Mouse (Mus musculus): ENCODE measurements at regions not wholly inside any gene's neighbourhood (a gene's known extent, or its start where the extent isn't known, plus 50 kb on each side); places are given as distances from the start of the nearest gene placed in this dataset.

DNA sequence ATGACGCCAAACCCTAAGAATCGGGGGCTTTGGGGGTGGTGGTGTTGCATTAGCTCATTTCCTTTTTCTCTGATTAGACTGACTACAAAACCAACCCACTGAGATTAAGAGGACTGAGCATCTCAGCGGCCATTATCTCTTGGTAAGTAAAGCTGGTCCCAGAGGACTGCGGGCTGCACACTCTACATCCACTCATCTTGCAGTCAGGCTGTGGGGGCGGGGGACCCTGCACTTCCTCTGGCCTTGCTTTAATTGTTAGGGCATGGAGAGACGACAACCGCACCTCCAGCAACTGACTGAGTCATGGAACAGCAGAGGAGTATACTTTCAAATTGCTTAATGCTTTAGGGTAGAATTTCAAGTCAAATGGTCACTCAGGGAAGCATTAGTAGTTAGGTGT is 100.3 kb upstream of the Rai14 start:
- WGBS, result 81% methylated on average over 7 of the region's 7 CpGs
- H3K27ac ChIP-seq (replicated peaks), result no peak overlapping the region
- H3K4me3 ChIP-seq, result no peak overlapping the region
- ATAC-seq (ENCODE audit: low FRiP score, low read depth), result no peak
- no peak overlapping the region for H3K4me2 ChIP-seq
- no peaks in the 10 kb centered on the region for H3K4me1 ChIP-seq (replicated peaks)
- no peaks in the 10 kb centered on the region for H3K9me3 ChIP-seq
- no peaks in the 10 kb centered on the region for H3K27me3 ChIP-seq
- H3K36me3 ChIP-seq, result no peaks in the 10 kb centered on the region
- no peak overlapping the region for H3K9ac ChIP-seq

DNA sequence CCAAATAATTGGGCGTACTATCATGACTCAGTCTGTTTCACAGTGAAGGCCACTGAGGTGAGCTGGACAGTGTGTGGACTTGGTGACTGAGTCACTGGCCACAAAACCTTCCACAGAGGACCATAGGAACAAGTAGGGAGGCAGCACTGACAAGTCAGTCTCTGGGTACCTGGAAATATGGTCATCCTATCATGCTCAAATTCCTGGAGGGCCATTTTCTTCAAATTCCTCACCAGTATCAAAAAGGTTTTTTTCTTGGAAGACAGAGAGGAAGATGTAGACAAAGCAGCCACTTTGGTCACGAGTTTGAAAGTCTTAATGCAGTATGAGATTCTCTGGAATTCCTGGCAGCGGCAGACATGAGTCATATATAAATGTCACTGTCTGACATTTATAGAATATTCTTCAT is 101.8 kb upstream of the Rai14 start:
- Histone ChIP-seq H3K4me3 (no peak overlapping the region), H3K9me3 (no peaks in the 10 kb centered on the region), H3K27ac (replicated peaks) (no peak overlapping the region), H3K27me3 (no peaks in the 10 kb centered on the region), H3K36me3 (no peaks in the 10 kb centered on the region), H3K4me2 (no peak overlapping the region), H3K9ac (no peak overlapping the region), H3K4me1 (replicated peaks) (no peaks in the 10 kb centered on the region)
- no peak for ATAC-seq (ENCODE audit: low FRiP score, low read depth)
- WGBS, result 80% methylated on average over 3 of the region's 3 CpGs

DNA sequence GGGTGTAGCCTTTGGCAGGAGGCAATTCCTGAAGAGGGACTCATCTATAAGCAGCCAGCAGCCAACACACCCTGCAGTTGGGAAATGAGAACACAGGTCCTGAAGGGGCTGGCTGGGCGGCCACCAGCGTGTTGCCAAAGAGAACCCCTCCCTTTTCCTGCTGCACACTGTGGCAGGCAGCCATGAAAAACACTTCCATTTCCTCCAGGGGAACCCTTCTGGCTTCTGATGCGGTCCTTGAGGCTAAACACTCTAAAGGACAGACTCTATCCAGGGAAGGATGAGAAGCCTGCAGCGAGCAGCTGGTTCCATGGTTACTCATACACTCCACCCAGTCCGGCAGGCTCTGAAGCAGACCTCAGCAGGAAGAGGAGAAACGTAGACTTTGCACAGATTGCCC is 103.8 kb upstream of the Rai14 start:
- Histone ChIP-seq H3K4me2 (no peak overlapping the region), H3K36me3 (no peaks in the 10 kb centered on the region), H3K27ac (replicated peaks) (0 out of 2 replicates have a peak overlapping the region, but pooled peaks have one; percentile 14), H3K9ac (no peak overlapping the region), H3K4me1 (replicated peaks) (no peaks in the 10 kb centered on the region), H3K4me3 (no peak overlapping the region), H3K9me3 (no peaks in the 10 kb centered on the region), H3K27me3 (no peaks in the 10 kb centered on the region)
- 66% methylated on average over 6 of the region's 6 CpGs for WGBS
- 0 out of 2 replicates have a peak, but pooled peaks have one; percentile 35 for ATAC-seq (ENCODE audit: low FRiP score, low read depth)

DNA sequence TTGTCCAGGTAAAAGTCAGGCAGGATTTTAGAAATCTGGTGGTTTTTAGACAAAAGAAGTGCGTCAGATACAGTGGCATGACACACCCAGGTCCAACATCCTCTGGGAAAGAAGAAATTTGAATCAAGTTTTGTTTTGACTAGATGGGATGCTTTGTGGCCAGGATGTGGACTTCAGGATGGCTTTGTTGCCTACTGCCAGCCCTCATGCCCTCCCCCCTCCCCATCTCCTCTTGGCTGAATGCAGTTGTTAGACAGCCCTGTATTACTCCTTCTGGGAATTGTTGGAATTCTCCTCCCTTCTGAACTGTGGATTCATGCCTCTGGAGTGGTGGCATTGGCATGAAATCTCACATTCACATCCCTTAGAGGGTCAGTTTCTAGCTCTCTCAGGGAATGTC is 104.3 kb upstream of the Rai14 start:
- Histone ChIP-seq H3K4me3 (no peak overlapping the region), H3K36me3 (no peaks in the 10 kb centered on the region), H3K9ac (no peak overlapping the region), H3K9me3 (no peaks in the 10 kb centered on the region), H3K27ac (replicated peaks) (0 out of 2 replicates have a peak overlapping the region, but pooled peaks have one; percentile 14), H3K27me3 (no peaks in the 10 kb centered on the region), H3K4me1 (replicated peaks) (0 out of 2 replicates have a peak, but pooled peaks cover 1% of the 10 kb centered on the region), H3K4me2 (no peak overlapping the region)
- 91% methylated on average over 1 of the region's 1 CpGs for WGBS
- no peak for ATAC-seq (ENCODE audit: low FRiP score, low read depth)

DNA sequence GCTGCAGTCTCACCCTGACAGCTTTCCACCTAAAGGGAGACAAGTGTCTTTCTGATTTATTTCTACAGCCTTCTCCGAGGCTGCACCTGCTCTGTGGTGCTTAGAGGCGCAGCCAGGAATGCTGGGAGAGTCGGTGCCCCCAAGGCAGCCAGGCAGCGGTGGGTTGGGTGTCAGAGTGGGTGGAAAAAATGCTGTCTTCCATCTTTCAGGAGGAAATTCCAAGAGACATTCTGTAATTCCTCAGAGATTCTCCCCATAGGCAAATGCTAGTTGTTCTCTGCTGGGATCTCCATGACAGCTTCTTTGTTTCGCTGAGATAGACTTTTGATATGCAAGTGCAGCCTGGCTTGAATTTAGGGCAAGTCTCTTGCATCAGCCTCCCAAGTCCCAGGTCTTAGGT is 109.5 kb upstream of the Rai14 start:
- Histone ChIP-seq H3K9me3 (no peaks in the 10 kb centered on the region), H3K9ac (no peak overlapping the region)
- 66% methylated on average over 5 of the region's 5 CpGs for WGBS

DNA sequence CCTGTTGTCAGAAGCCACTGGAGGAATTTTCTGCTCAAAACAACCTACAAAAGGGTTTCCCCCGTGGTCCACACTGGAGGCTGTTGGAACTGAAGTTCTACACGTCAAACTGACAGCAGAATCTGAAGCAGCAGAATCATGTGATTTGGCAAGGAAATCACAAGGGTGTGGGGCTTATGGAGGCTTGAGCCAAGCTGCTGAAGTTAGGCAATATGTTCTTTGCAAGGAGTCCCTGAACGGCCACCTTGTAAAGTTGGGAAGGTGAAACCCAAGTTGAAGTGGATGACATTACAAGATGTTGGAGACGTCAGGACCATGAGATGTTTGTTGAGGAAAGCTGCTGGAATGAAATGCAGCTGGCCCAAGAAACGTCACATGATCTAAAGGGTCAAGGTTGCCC is 115.2 kb upstream of the Rai14 start:
- no peak overlapping the region for H3K27ac ChIP-seq (replicated peaks)
- H3K4me3 ChIP-seq, result no peak overlapping the region
- H3K4me1 ChIP-seq (replicated peaks), result no peaks in the 10 kb centered on the region
- H3K36me3 ChIP-seq, result no peaks in the 10 kb centered on the region
- no peak overlapping the region for H3K4me2 ChIP-seq
- H3K9me3 ChIP-seq, result no peaks in the 10 kb centered on the region
- ATAC-seq (ENCODE audit: low FRiP score, low read depth), result no peak
- WGBS, result 86% methylated on average over 5 of the region's 5 CpGs
- no peaks in the 10 kb centered on the region for H3K27me3 ChIP-seq
- no peak overlapping the region for H3K9ac ChIP-seq

More for the DNA sequence above, 109.5 kb upstream of the Rai14 start:
- no peak for ATAC-seq (ENCODE audit: low FRiP score, low read depth)
- Histone ChIP-seq H3K27ac (replicated peaks) (no peak overlapping the region), H3K4me1 (replicated peaks) (0 out of 2 replicates have a peak, but pooled peaks cover 3% of the 10 kb centered on the region), H3K4me2 (no peak overlapping the region), H3K4me3 (no peak overlapping the region), H3K27me3 (no peaks in the 10 kb centered on the region), H3K36me3 (no peaks in the 10 kb centered on the region)

DNA sequence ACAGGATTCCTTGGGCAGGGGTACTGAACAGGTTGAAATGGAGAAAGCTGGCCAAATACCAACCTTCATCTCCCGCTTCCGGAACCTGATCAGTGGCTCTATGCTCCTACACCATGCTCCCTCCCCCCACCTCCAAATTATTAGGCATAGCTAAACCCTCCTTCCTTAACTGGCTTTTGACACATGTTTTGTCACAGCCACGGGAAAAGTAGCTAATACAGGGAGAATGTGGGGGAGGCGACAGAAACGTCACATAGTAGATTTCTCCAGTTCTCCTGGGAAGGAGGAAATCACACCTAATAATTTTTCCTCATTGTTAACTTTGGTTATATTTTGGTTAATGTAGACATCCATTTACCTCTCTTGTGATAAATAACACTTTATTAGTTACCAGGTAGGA is 116.1 kb upstream of the Rai14 start:
- Histone ChIP-seq H3K4me3 (no peak overlapping the region), H3K36me3 (no peaks in the 10 kb centered on the region), H3K27ac (replicated peaks) (no peak overlapping the region), H3K27me3 (no peaks in the 10 kb centered on the region), H3K9ac (no peak overlapping the region), H3K4me1 (replicated peaks) (no peaks in the 10 kb centered on the region), H3K9me3 (no peaks in the 10 kb centered on the region), H3K4me2 (no peak overlapping the region)
- WGBS, result 93% methylated on average over 5 of the region's 5 CpGs
- no peak for ATAC-seq (ENCODE audit: low FRiP score, low read depth)

DNA sequence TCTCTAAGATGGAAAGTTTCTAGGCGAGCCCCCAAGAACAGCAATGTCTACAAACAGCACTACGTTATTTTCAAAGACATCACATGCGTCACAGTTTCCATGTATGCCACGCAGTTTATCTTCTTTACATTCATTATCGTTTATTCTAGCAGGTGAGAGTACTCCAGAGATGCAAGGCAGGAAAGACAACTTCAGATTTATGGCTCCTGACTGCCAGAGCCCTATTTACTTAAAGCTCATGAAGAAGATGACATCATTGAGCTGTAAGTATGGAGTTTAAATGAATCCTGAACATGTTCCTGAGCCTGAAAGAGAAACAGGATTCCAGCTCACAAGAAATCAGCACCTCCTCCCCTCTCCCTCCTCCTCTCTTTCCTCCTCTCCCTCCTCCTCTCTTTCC is 116.7 kb upstream of the Rai14 start:
- no peak overlapping the region for H3K4me2 ChIP-seq
- no peaks in the 10 kb centered on the region for H3K4me1 ChIP-seq (replicated peaks)
- no peak overlapping the region for H3K4me3 ChIP-seq
- H3K27me3 ChIP-seq, result no peaks in the 10 kb centered on the region
- 85% methylated on average over 5 of the region's 5 CpGs for WGBS
- no peaks in the 10 kb centered on the region for H3K9me3 ChIP-seq
- H3K9ac ChIP-seq, result no peak overlapping the region
- ATAC-seq (ENCODE audit: low FRiP score, low read depth), result no peak
- H3K36me3 ChIP-seq, result no peaks in the 10 kb centered on the region
- no peak overlapping the region for H3K27ac ChIP-seq (replicated peaks)

DNA sequence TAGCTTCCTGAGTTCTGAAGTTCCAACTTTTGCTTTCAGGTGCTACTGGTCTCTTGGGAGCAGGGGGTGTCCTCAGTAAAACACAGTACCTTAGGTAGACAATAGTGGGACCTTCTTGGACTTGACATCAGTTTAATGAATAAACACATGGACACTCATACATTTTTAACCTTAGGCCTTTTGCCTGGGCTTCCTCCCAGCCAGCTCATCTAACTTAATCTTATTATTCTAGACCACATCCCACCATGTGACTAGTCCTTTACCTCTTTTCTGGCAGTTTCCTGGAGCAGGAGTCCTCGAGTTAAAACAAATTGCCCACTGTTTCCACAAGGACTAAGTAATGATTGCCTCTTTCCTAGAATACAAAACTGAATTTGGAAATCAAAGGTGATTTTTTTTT is 117.9 kb upstream of the Rai14 start:
- 68% methylated on average over 1 of the region's 1 CpGs for WGBS
- ATAC-seq (ENCODE audit: low FRiP score, low read depth), result no peak
- no peak overlapping the region for H3K4me2 ChIP-seq
- H3K4me1 ChIP-seq (replicated peaks), result no peaks in the 10 kb centered on the region
- no peak overlapping the region for H3K9ac ChIP-seq
- no peak overlapping the region for H3K4me3 ChIP-seq
- H3K27ac ChIP-seq (replicated peaks), result no peak overlapping the region
- no peaks in the 10 kb centered on the region for H3K36me3 ChIP-seq
- H3K9me3 ChIP-seq, result no peaks in the 10 kb centered on the region
- no peaks in the 10 kb centered on the region for H3K27me3 ChIP-seq

DNA sequence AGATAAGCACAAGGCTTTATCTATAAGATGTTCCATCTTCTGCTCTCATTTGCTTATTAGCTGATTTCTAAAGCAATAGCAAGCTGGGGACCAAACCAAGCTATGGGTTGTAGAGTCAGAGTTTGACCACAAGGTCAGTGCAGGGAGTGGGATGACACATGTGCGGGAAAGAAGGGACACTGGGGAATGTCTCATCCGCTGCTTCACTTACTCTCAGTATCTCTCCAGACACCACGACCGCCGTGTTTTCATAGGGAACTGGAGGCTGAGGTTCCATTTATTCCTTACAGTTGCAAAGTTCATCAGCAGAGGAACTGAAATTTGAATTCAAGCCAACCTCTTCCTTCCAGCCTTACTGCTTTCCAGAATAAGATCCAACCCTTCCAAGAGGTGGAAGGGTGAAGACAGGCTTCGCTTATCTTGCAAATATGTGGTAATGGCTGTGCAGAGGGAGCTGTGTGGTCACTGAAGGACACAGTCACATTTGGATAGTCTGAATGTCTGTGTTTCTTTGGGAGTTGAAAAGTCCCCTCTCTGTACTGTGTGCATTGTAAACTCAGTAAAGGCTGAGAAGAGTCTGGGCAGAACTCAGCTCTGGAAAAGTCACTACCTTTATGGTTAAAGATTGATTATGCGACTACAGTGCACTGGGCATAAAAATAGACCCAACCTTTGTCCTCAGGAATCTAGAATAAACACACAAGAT is 118.1 kb upstream of the C1qtnf3 start:
- Histone ChIP-seq H3K9me3 (no peaks in the 10 kb centered on the region), H3K4me1 (replicated peaks) (no peaks in the 10 kb centered on the region), H3K36me3 (no peaks in the 10 kb centered on the region), H3K9ac (no peak overlapping the region), H3K27ac (replicated peaks) (no peak overlapping the region), H3K4me2 (no peak overlapping the region), H3K4me3 (no peak overlapping the region), H3K27me3 (no peaks in the 10 kb centered on the region)
- no peak for ATAC-seq (ENCODE audit: low FRiP score, low read depth)
- 94% methylated on average over 7 of the region's 7 CpGs for WGBS

DNA sequence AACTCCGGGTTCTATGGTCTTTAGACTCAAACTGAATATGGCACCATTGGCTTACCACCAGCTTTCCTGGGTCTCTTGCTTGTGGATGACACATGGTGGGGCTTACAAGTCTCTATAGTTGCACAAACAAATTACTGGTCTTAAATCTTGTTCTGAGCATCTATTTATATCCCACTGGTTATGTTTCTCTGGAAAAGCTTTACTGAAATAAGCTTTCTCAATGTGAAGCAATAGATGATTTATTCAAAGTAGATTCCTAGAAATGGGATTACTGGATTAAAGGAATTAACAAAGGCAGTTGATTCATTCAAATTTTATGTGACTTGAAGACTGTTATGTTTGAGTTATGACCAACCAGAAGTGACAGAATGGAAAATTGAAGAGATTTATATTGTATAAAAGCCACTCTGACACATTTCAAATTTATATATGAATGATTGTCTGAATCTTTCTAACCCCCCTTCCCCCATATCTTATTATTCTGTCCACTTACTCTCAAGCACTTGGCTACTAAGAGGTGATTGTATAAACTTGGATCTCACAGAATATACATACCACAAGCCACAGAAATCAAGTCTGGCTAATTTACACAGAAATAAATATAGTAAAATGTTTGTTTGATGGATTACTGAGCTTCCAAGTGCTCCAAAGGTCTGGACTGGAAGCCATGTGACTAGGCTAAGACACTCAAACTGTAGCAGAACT is 113.4 kb upstream of the C1qtnf3 start:
- no peak overlapping the region for H3K4me2 ChIP-seq
- H3K9me3 ChIP-seq, result no peaks in the 10 kb centered on the region
- no peak overlapping the region for H3K4me3 ChIP-seq
- H3K36me3 ChIP-seq, result no peaks in the 10 kb centered on the region
- WGBS, result 90% methylated on average over 1 of the region's 1 CpGs
- H3K9ac ChIP-seq, result no peak overlapping the region
- ATAC-seq (ENCODE audit: low FRiP score, low read depth), result no peak
- H3K4me1 ChIP-seq (replicated peaks), result no peaks in the 10 kb centered on the region
- no peak overlapping the region for H3K27ac ChIP-seq (replicated peaks)
- H3K27me3 ChIP-seq, result no peaks in the 10 kb centered on the region

DNA sequence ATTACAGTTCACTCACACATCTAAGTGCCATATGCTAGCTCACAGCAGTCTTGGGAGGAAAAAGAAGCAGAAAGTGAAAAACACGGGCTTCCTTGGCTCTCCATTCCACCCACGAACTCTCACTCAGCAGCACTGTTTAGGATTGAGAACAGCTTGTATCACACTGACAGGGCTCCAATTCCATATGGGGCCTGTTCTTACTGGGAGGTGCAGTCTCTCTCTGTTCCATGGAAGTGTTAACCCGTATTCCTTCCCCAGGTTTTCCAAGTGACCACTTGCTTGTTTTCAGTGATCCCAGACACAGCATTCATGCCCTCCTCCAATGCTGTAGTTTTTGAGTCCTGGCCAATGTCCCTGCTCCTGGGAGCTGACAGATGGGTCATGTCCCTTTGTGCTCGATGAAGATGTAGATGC is 111.5 kb upstream of the C1qtnf3 start:
- 80% methylated on average over 4 of the region's 4 CpGs for WGBS
- Histone ChIP-seq H3K4me2 (no peak overlapping the region), H3K27ac (replicated peaks) (no peak overlapping the region), H3K4me3 (no peak overlapping the region), H3K36me3 (no peaks in the 10 kb centered on the region), H3K9me3 (no peaks in the 10 kb centered on the region), H3K9ac (no peak overlapping the region), H3K27me3 (no peaks in the 10 kb centered on the region), H3K4me1 (replicated peaks) (no peaks in the 10 kb centered on the region)
- no peak for ATAC-seq (ENCODE audit: low FRiP score, low read depth)

Measured in hindbrain, embryonic 15.5 days (tissue).